Mouse (Mus musculus) spleen, postnatal 36 days (tissue): ENCODE results near the gene Fam129b.
"Not testable (repeated sequence)": the region's sequence is repeated elsewhere in the genome, so short reads cannot be mapped to it uniquely, and the experiment has no call there.

Source experiments
- DNase-seq, 2 experiments: peaks; one replicate each; pipeline ENCODE4 v3.0.0; 2022; ENCODE audit warnings: low spot score in 2 of 2, mixed read lengths in 1 of 2

Fam129b gene

GRCm38 (mm10) chr2:32875675-32876489, at the start of gene Fam129b:
Gene Fam129b (plus strand): TSS chr2:32876114.
- peak; percentile 73 to 77 for DNase-seq

GRCm38 (mm10) chr2:32828979-32829676, 46.8 kb upstream of the Fam129b start:
- no peak for DNase-seq

GRCm38 (mm10) chr2:32834496-32834895, 41.4 kb upstream of the Fam129b start:
- DNase-seq, result peak; percentile 40 to 55

- no peak for DNase-seq
These were observed 40.3 kb upstream of the Fam129b start for GRCm38 (mm10) chr2:32835588-32835987.

GRCm38 (mm10) chr2:32838147-32838884, 37.6 kb upstream of the Fam129b start:
- DNase-seq, result no peak

GRCm38 (mm10) chr2:32839261-32839660, 36.7 kb upstream of the Fam129b start:
- DNase-seq, result no peak

GRCm38 (mm10) chr2:32841099-32841498, 34.8 kb upstream of the Fam129b start:
- DNase-seq, result no peak

- DNase-seq, result no peak
These were observed 33.4 kb upstream of the Fam129b start for GRCm38 (mm10) chr2:32842558-32842957.

- DNase-seq, result no peak
These were observed 30.3 kb upstream of the Fam129b start for GRCm38 (mm10) chr2:32845572-32846100.

- peak; percentile 15 to 18 for DNase-seq
These were observed 29.7 kb upstream of the Fam129b start for GRCm38 (mm10) chr2:32846101-32846804.

GRCm38 (mm10) chr2:32846805-32847467, 29.0 kb upstream of the Fam129b start, which contains the start of gene Stxbp1:
Gene Stxbp1 (minus strand): TSS chr2:32847245.
- DNase-seq, result peak; percentile 88 to 90

- DNase-seq, result no peak
These were observed 28.5 kb upstream of the Fam129b start for GRCm38 (mm10) chr2:32847468-32847821.

- DNase-seq, result peak in 1 of 2 experiments; percentile 22
These were observed 23.8 kb upstream of the Fam129b start for GRCm38 (mm10) chr2:32852156-32852555.

GRCm38 (mm10) chr2:32853716-32854115, 22.2 kb upstream of the Fam129b start:
- not testable (repeated sequence) for DNase-seq

GRCm38 (mm10) chr2:32854206-32854605, 21.7 kb upstream of the Fam129b start:
- peak; percentile 82 to 85 for DNase-seq

GRCm38 (mm10) chr2:32855046-32855785, 20.7 kb upstream of the Fam129b start:
- DNase-seq, result no peak

- DNase-seq, result no peak
These were observed 20.0 kb upstream of the Fam129b start for GRCm38 (mm10) chr2:32855790-32856465.

- peak; percentile 62 to 66 for DNase-seq
These were observed 18.3 kb upstream of the Fam129b start for GRCm38 (mm10) chr2:32857584-32857983.

- peak; percentile 44 to 46 for DNase-seq
These were observed 16.8 kb upstream of the Fam129b start for GRCm38 (mm10) chr2:32859010-32859621.
